Mouse (Mus musculus) layer of hippocampus, postnatal 36 days (tissue): ENCODE data around the gene Cyp4a10. TPM values are rescaled to one million over a fixed set of nuclear protein-coding genes. Genes with fewer than 3 reads are reported as not detected.
"Not testable (repeated sequence)": the region's sequence is repeated elsewhere in the genome, so short reads cannot be mapped to it uniquely, and the experiment has no call there.

Experiments used
- DNase-seq, 2 experiments: peaks; one replicate each; pipeline ENCODE4 v3.0.0; 2022
- total RNA-seq, 2 experiments: library from RNA; stranded (reverse); gene quantifications; 2 replicates each; pipeline ENCODE4 v1.2.3; 2021

Gene Cyp4a10
- total RNA-seq: not detected

GRCm38 (mm10) chr4:115518000-115518399 lies at the start of gene Cyp4a10:
TSS of gene Cyp4a10 (plus strand) at chr4:115518264.
- not testable (repeated sequence) for DNase-seq

GRCm38 (mm10) chr4:115473585-115473984 lies 44.5 kb upstream of the Cyp4a10 start:
- DNase-seq: not testable (repeated sequence)

GRCm38 (mm10) chr4:115476051-115476450 lies 42.0 kb upstream of the Cyp4a10 start:
- DNase-seq: not testable (repeated sequence)

- DNase-seq: peak in 1 of 2 experiments; percentile 1
Measured at GRCm38 (mm10) chr4:115481006-115481652, 36.9 kb upstream of the Cyp4a10 start.

GRCm38 (mm10) chr4:115496001-115496400 lies 22.1 kb upstream of the Cyp4a10 start, which contains the start of gene Cyp4a14:
TSS of gene Cyp4a14 (minus strand) at chr4:115496142.
- DNase-seq: no peak

- DNase-seq: no peak
Measured at GRCm38 (mm10) chr4:115497466-115497865, 20.6 kb upstream of the Cyp4a10 start.

GRCm38 (mm10) chr4:115513964-115514363 lies 4.1 kb upstream of the Cyp4a10 start:
- not testable (repeated sequence) for DNase-seq

GRCm38 (mm10) chr4:115519444-115519843 lies 1.4 kb downstream of the Cyp4a10 start:
- DNase-seq: no peak

- no peak for DNase-seq
Measured at GRCm38 (mm10) chr4:115521766-115522165, 3.7 kb downstream of the Cyp4a10 start.

- no peak for DNase-seq
Measured at GRCm38 (mm10) chr4:115545101-115545500, 27.0 kb downstream of the Cyp4a10 start.

GRCm38 (mm10) chr4:115546141-115546828 lies 28.2 kb downstream of the Cyp4a10 start:
- DNase-seq: no peak

GRCm38 (mm10) chr4:115552726-115553125 lies 34.7 kb downstream of the Cyp4a10 start:
- no peak for DNase-seq

- DNase-seq: no peak
Measured at GRCm38 (mm10) chr4:115555513-115555912, 37.4 kb downstream of the Cyp4a10 start.

GRCm38 (mm10) chr4:115557861-115558561 lies 39.9 kb downstream of the Cyp4a10 start:
- no peak for DNase-seq

- not testable (repeated sequence) for DNase-seq
Measured at GRCm38 (mm10) chr4:115561236-115561635, 43.2 kb downstream of the Cyp4a10 start.

- no peak for DNase-seq
Measured at GRCm38 (mm10) chr4:115563401-115563800, 45.3 kb downstream of the Cyp4a10 start, which contains the start of gene Cyp4a31. TSS of gene Cyp4a31 (plus strand) at chr4:115563649.

- not testable (repeated sequence) for DNase-seq
Measured at GRCm38 (mm10) chr4:115564469-115565225, 46.6 kb downstream of the Cyp4a10 start.

- no peak for DNase-seq
Measured at GRCm38 (mm10) chr4:115575255-115575654, 57.2 kb downstream of the Cyp4a10 start.

GRCm38 (mm10) chr4:115575776-115576175 lies 57.7 kb downstream of the Cyp4a10 start:
- DNase-seq: no peak

GRCm38 (mm10) chr4:115583036-115583435 lies 65.0 kb downstream of the Cyp4a10 start:
- no peak for DNase-seq
